Mouse (Mus musculus) MN1 (cell line): Measurements from ENCODE around the gene Lrrc58.

Experiments
- DNase-seq: peaks from one replicate; pipeline ENCODE4 v3.0.0-alpha.2; 2016; ENCODE audit warnings: low spot score

The Lrrc58 gene

DNA sequence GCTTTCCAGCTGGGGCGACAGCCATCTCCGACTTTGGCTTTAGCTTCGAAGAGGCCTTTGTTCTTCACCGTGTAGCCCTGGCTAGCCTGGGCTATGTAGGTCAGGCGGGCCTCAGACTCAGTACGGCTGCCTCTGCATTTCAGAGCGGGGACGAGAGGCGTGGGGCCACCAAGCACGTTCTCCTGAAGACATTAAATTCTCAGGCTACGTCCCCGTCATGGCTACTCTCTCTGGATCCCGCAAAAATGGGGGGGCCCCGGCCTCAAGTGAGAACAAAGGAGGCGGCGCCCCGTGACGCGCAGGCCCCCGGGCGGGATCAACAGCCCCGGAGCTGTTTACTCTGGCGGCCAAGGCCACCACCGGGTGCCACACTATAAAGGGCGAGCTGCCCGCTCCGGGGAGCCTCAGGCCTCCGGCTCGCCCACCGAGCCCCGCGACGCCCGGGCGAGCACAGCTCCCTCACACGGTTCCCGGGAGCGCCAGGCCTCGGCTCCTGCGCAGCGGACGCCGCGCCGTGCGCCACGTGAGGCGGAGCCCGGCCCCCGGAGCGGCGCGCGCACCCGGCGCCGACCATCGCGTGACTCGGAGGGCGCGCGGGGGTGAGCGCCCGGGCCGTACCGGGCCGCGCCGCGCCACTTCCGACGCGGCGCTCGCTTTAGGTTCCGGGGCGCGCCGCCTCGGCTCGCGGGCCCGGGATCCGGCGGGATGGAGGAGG, at the start of gene Lrrc58:
Gene Lrrc58, plus strand, starts transcription at position 599 of the 715 bp plus-strand sequence.
- peak; percentile 86 for DNase-seq

- DNase-seq, result no peak
These were observed 44.2 kb upstream of the Lrrc58 start for GRCm38 (mm10) chr16:37823949-37824348.

DNA sequence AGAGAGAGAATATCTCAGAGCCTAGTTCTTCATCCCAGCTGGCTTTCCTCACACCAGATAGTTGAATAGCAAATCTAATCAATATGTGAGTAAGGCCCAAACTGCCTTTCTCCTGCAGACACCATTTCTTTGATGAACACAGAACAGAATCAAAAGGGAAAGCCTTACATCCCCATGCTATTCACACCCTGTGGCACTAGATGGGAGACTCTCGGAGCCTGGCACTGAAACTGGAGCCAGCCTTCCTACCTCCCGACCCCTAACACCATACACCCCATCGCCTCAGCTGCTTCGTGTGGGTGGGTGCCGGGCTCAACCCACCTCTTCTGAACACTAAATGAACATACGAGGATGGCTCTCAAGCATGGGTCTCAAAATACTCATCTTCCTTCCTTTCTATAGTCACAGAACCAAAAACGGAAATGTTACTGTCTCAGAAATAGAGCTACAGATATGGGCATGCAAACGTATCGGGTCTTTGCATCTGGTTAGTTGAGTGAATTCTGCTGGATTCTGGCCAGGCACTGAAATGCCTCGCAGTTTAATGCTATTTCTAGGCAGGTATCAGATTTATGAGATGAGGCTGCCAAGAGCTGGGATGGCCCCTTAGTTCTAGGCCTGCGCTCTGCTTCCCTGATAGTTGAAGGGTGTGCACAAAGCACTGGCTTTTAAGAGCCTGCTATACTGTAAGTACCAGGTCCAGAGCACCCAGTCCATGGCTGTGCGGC, 43.2 kb upstream of the Lrrc58 start:
- no peak for DNase-seq

DNA sequence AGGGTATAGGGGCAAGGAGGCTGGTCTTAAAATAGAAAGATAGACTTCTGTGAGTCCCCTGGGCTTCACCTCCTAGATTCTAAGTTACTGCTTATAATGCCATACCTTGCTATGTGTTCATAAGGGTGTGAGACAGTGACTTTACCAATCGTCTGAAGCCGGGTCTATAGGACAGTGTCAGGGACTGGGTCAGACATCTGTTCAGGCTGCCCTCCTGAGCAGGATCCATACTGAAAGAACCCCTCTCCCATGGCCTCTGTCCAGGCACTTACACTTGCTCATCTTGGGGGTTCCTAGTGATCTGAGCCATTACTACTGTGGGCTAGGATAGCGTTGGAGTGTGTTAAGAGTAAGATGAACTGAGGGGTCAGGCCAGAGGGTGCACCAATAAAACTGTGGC, 41.9 kb upstream of the Lrrc58 start:
- DNase-seq, result no peak

DNA sequence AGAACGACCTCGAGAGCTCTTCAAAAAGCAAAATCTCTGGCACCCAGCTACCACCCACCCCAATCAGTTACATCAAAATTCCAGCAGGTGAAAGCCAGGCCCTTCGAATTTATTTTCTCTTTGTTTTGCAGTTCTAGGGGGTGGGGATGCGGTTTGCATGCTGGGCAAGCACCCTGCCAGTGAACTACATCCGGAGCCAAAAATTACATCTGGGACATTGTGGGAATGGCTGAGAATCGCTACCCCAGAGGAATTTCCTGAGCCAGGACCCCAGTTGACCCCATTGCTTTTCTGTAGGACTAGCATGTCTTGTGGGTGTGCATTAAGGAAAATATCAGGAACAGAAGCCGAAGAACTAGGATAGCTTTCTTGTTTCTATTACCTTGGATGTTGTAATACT, 37.1 kb upstream of the Lrrc58 start:
- no peak for DNase-seq

DNA sequence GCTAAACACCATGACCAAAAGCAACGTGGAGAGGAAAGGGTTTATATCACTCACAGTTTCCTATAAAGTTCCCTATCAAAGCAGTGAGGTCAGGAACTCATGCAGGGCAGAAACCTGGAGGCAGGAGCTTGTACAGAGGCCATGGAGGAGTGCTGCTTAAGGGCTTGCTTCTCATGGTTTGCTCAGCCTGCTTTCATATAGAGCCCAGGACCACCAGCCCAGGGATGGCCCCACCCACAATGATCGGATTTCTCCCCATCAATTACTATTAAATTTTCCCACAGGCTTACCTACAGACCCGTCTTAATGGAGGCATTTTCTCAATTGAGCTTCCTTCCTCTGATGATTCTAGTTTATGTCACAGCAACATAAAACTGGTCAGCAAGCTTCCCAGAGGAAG, 30.6 kb upstream of the Lrrc58 start:
- DNase-seq, result no peak

- DNase-seq, result no peak
These were observed 25.8 kb upstream of the Lrrc58 start for GRCm38 (mm10) chr16:37842439-37842838.

DNA sequence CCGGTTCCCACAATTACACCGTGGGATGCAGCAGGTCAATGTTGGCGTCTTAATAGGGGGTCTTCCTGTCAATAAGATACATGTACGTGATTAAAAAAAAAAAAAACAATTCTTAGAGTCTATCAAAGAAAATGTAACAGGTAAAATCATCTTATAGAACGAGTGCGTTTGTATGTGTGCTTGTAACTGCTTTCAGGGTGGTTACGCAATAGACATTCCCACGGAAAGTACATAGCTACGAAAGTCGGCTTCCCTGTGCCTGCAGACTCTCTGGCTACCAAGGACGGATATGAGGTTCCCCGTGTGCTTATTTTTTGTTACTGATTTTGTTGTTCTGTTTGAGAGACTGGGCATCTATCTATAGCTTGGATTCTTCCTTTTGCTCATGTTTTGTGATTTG, 24.4 kb upstream of the Lrrc58 start:
- DNase-seq, result no peak

- DNase-seq, result peak; percentile 26
These were observed 22.8 kb upstream of the Lrrc58 start for GRCm38 (mm10) chr16:37845202-37845925.

DNA sequence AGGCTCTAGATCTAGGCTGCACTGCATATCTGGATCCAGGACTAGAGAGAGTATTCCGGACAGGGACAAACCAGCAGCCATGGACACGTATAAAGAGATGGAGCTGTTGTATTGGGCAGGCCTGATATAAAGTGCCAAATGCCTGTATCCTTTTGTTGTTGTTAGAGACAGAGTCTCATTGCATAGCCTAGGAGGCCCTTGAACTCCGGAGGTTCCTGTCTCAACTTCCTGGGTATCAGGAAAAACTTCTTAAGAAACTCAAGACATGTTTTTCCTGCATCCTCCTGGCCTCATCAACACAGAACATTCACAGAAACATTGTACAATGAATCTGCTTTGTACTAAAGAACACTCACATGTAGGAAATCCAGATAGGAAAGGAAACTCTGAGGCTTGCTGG, 21.1 kb upstream of the Lrrc58 start:
- no peak for DNase-seq

GRCm38 (mm10) chr16:37851366-37851765, 16.8 kb upstream of the Lrrc58 start:
- no peak for DNase-seq

DNA sequence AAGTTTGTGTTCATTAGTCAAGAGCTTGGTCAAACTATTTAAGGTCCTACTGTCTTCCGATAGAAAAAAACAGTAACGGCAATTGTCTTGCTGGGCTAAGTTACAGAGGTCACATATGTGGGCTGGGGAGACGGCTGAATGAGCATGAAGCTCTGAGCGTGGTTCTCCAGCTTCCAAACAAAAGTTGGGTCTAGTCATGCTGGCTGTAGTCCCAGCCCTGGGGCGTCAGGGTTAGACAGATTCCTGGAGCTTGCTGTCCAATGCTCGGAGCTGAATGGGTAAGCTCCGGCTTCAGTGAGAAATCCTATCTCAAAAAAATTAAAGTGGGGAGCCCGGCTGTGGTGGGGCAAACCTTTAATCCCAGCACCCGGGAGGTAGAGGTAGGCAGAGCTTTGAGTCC, 14.9 kb upstream of the Lrrc58 start:
- DNase-seq, result no peak

DNA sequence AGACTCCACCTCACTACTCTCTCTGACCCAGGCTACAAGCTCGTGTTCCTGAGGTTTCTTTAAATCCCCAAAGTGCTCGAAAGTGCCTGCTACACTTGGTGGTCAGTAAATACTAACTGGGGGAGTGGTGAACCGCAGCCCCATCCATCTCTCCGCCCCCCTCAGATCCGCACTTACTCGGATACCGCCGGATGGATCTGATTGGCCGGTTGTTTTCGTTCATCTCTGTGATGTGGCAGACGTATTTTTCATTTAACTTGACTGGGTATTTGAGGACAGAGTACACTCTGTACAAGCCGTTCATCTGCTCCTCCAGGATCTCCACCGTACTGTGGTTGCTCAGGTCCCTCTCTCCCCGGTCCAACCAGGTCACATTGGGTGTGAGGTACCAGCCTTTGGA, 14.1 kb upstream of the Lrrc58 start:
- no peak for DNase-seq

- no peak for DNase-seq
These were observed 13.6 kb upstream of the Lrrc58 start for GRCm38 (mm10) chr16:37854593-37854992.

DNA sequence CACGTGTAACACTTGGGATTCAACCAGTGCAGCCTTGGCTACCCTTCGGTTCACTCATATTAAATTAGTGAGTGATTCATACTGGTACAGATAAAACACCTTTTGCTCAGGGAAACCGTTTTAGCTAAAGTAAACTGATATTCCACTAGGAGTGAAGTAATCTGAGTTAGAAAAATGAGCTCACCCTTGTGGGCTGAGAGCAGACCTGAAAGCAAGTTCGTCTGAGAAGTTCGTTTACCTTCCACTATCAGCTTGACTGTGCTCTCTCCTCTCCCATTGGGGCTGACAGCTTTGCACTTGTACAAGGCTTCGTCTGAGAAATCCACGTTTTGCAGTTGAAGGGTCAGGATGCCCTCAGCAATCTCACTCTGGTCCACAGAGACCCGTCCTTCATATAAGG, 12.6 kb upstream of the Lrrc58 start:
- no peak for DNase-seq

GRCm38 (mm10) chr16:37856327-37856726, 11.9 kb upstream of the Lrrc58 start:
- DNase-seq, result no peak

DNA sequence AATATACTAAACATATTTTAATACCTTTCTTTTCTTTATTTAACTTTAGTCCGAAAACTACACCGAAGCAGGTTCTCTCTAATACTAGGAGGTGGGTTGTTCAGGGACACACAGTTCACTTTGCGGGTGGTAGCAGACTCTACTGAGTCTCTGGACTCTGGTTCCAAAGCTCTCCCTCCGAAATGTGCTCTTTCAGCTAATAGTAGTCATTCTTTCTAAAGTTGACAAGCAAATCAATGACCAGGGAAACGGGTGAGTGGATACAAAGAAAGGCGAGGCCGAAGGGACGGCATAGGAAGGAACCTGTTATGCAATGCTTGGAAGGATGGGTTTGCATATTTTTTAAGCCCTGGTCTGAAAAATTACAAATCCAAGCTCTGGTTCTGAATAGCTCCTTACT, 10.7 kb upstream of the Lrrc58 start:
- DNase-seq, result no peak

DNA sequence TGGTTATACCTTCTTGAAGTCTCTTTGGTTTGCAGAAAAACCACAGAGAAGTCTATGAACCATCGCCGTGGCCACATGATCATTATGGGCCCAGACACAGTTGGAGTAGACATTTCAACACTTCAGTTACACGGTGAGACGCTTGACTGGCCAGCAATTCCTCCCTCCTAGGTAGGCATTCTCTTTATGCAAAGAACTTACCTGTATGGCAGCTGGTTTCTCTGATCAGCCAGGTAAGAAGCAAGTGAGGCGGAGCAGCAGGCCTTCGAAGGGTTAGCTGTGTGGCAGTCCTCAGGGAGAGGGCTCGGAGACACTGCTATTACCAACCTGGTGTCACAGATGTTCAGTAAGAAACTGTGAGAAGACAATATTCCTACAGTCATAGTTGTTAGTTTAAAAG, 8.0 kb upstream of the Lrrc58 start:
- no peak for DNase-seq

DNA sequence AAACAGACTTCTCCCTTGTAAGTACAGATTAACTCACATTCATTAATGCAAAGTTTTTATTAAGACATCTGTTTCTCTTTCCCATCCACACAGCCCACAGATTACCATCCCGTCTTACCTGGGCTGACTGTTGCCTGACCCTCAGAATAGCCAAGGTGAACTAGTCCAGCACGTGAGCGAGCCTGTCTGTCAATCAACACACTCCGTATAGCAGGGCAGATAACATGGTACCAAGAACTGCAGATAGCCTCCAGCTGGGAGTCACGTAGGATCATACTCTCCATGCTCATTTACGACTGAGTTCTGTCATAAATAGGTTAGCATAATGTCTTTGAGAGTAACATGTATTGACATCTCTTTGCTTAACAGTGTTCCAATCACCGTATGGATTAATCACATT, 7.2 kb upstream of the Lrrc58 start, which contains the start of gene Gm36028:
Gene Gm36028, minus strand, starts transcription at position 118 of the 400 bp plus-strand sequence.
- no peak for DNase-seq

DNA sequence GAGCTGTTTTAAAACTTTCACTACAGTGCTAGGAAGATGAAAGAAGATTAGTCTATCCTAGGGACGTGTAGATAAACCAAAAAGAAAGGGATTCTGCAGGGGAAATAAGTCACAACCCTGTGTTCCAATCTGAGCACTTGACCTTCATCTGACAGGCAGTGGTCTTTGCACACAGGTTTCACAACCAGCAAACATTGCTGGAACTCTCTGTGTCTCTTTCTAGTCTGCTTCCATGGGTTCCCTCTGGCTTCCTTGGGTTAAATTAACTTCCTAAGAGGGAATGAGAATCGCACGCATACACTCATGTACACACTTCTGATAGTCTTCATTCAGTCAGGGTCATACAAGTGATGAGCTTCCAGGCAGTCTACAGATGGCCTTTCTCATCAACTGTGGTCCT, 4.3 kb upstream of the Lrrc58 start:
- DNase-seq, result no peak

DNA sequence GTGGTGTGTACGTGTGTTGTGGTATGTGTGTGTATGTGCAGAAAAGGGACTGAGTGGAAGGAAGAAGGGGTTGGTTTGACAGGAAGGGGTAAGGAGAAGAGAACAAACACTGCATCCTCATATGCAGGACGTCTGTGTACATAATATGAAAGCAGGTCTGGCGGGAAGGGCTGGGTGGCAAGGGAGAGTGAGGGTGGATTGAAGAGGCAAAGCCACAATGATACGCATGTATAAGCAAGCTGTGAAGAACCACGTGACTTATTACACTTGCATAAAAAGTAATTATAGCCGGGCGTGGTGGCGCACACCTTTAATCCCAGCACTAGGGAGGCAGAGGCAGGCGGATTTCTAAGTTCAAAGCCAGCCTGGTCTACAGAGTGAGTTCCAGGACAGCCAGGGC, 2.3 kb upstream of the Lrrc58 start:
- no peak for DNase-seq

DNA sequence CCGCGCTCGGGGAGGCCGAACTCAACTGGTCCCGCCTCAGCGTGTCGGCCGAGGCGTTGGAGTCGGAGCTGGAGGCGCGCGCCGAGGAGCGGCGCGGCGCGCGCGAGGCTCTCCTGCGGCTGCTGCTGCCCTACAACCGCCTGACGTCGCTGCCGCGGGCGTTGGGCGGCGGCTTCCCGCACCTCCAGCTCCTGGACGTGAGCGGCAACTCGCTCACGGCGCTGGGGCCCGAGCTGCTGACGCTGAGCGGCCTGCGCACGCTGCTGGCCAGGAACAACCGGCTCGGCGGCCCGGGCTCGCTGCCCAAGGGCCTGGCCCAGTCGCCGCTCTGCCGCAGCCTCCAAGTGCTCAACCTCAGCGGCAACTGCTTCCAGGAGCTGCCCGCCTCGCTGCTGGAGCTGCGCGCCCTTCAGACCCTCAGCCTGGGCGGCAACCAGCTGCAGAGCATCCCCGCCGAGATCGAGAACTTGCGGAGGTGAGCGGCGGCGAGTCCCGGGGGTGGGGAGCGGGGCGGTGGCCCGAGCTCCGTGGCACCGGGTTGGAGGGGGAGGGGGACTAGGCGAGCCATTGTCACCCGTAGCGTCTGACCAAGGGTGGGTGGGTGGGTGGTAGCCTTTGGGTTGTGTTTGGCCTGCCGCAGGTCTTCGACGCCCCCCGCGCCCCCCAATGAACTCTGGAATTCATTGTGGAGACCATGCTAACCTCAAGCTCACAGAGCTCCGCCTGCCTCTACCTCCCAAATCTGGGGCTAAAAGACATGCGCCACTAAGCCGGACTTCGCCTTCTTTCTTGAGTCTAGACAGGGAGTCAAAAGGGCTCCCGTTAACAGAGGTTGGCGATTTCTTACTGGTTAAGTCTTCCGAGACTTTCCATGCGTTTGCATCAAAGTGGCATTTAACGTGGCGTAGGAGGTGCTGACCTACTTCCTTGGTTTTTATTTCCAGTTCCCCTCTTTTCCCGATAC, 599 bp downstream of the Lrrc58 start:
- peak; percentile 74 for DNase-seq
